In the genomic region with DNA sequence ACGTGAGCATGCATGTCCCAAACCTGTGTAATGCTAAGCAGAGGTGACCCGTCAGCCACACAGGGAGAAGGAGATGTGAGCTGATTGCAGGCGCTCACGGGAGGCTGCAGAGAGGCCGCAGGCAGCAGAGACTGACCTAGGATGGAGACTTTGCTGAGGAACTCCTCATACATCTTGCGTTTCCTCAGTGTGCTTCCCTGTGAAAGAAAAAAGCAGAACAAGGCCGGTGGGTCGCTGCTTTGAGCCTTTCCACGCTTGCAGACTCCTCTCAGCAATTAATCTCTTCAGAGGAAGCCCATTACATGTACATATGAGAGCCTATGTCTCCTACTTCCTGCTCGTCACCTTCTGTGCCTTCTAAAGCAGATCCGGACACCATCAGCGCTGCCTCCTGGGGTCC, we compare ENCODE assay signal across 14 mouse cellular contexts. TPM values are rescaled to one million over a fixed set of nuclear protein-coding genes. Genes with fewer than 3 reads are reported as not detected.
"Had no signal": no experiment of that assay in that cellular context is flagged by ENCODE, and none has a peak within 500 bp of the region (broad histone marks: within the 10 kb centered on the region; RNA-seq: fewer than 3 reads in every experiment).

No protein-coding gene starts in this region.

- ATAC-seq: midbrain, embryonic 13.5 days; midbrain, embryonic 15.5 days had no signal

- DNase-seq: lung, adult 18-20 months; lung, embryonic 14.5 days; lung, postnatal 10 days; retina, postnatal 1 day; right cerebral cortex, adult 18-20 months; right cerebral cortex, postnatal 25 days; right cerebral cortex, postnatal 4 days; spleen, adult 18-20 months; thymus, adult 18-20 months; thymus, postnatal 14 days; thymus, postnatal 36 days had no signal

RNA-seq across cellular contexts. Expression of a gene that starts 45.1 kb away (rescaled TPM):
- total RNA-seq: monocyte, adult 5-6 weeks had no signal
